Mouse (Mus musculus): ENCODE measurements at regions not wholly inside any gene's neighbourhood (a gene's known extent, or its start where the extent isn't known, plus 50 kb on each side); places are given as distances from the start of the nearest gene placed in this dataset.

DNA sequence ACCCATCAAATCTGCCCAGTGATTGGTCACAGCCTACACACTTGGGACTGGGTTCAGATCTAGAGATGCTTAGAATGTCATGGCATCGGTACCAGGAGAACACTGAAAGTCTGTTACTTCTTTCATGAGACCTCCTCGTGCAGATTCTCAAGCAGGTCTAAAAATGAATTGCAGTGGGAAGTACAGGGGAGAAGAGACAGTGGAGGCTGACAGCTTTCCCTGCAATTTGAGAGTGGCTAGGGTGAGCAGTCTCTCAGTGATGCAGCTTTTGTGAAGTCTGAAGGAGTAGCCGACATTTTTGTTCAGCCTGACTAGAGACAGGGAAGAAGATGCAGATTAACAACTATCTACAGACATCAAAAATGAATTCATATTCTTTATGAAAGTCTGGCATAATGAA is 112.5 kb downstream of the Fam198b start:
- TF ChIP-seq CTCF (IDR thresholded peaks at IDR 0.05; ENCODE audit: low read depth) = no peak
- no peaks in the 10 kb centered on the region for H3K9me3 ChIP-seq (ENCODE audit: control insufficient read depth)
- no peaks in the 10 kb centered on the region for H3K4me1 ChIP-seq (replicated peaks; ENCODE audit: control insufficient read depth, insufficient read depth, low read length)
- no peaks in the 10 kb centered on the region for H3K27me3 ChIP-seq (replicated peaks; ENCODE audit: control insufficient read depth, insufficient read depth, low read length)
- no peaks in the 10 kb centered on the region for H3K36me3 ChIP-seq (ENCODE audit: control insufficient read depth, insufficient read depth)
- H3K27ac ChIP-seq (ENCODE audit: low read depth, low read length) = no peak overlapping the region
- H3K4me3 ChIP-seq (ENCODE audit: low read depth, low read length) = no peak overlapping the region
- no peak overlapping the region for H3K9ac ChIP-seq (ENCODE audit: low read depth, low read length)
- WGBS = 81% methylated on average over 3 of the region's 3 CpGs
- ATAC-seq = no peak
- no peak overlapping the region for H3K4me2 ChIP-seq (replicated peaks; ENCODE audit: low read depth)

GRCm38 (mm10) chr3:80002335-80002734 is 118.0 kb downstream of the Fam198b start:
- WGBS = 87% methylated on average over 6 of the region's 6 CpGs
- H3K36me3 ChIP-seq (ENCODE audit: control insufficient read depth, insufficient read depth) = no peaks in the 10 kb centered on the region
- H3K27me3 ChIP-seq (replicated peaks; ENCODE audit: control insufficient read depth, insufficient read depth, low read length) = no peaks in the 10 kb centered on the region
- no peaks in the 10 kb centered on the region for H3K4me1 ChIP-seq (replicated peaks; ENCODE audit: control insufficient read depth, insufficient read depth, low read length)
- no peaks in the 10 kb centered on the region for H3K9me3 ChIP-seq (ENCODE audit: control insufficient read depth)
- H3K9ac ChIP-seq (ENCODE audit: low read depth, low read length) = no peak overlapping the region
- H3K27ac ChIP-seq (ENCODE audit: low read depth, low read length) = no peak overlapping the region
- TF ChIP-seq CTCF (IDR thresholded peaks at IDR 0.05; ENCODE audit: low read depth) = no peak
- ATAC-seq = no peak
- H3K4me3 ChIP-seq (ENCODE audit: low read depth, low read length) = no peak overlapping the region
- no peak overlapping the region for H3K4me2 ChIP-seq (replicated peaks; ENCODE audit: low read depth)

GRCm38 (mm10) chr3:80003300-80004090 is 119.2 kb downstream of the Fam198b start:
- no peak overlapping the region for H3K27ac ChIP-seq (ENCODE audit: low read depth, low read length)
- H3K9me3 ChIP-seq (ENCODE audit: control insufficient read depth) = no peaks in the 10 kb centered on the region
- H3K4me1 ChIP-seq (replicated peaks; ENCODE audit: control insufficient read depth, insufficient read depth, low read length) = no peaks in the 10 kb centered on the region
- no peaks in the 10 kb centered on the region for H3K36me3 ChIP-seq (ENCODE audit: control insufficient read depth, insufficient read depth)
- no peak for TF ChIP-seq CTCF (IDR thresholded peaks at IDR 0.05; ENCODE audit: low read depth)
- no peaks in the 10 kb centered on the region for H3K27me3 ChIP-seq (replicated peaks; ENCODE audit: control insufficient read depth, insufficient read depth, low read length)
- H3K4me2 ChIP-seq (replicated peaks; ENCODE audit: low read depth) = no peak overlapping the region
- ATAC-seq = no peak
- H3K4me3 ChIP-seq (ENCODE audit: low read depth, low read length) = no peak overlapping the region
- H3K9ac ChIP-seq (ENCODE audit: low read depth, low read length) = no peak overlapping the region
- 72% methylated on average over 5 of the region's 5 CpGs for WGBS

- Histone ChIP-seq H3K27me3 (replicated peaks; ENCODE audit: control insufficient read depth, insufficient read depth, low read length) (no peaks in the 10 kb centered on the region), H3K9me3 (ENCODE audit: control insufficient read depth) (no peaks in the 10 kb centered on the region), H3K9ac (ENCODE audit: low read depth, low read length) (no peak overlapping the region), H3K36me3 (ENCODE audit: control insufficient read depth, insufficient read depth) (no peaks in the 10 kb centered on the region), H3K27ac (ENCODE audit: low read depth, low read length) (no peak overlapping the region), H3K4me2 (replicated peaks; ENCODE audit: low read depth) (no peak overlapping the region), H3K4me1 (replicated peaks; ENCODE audit: control insufficient read depth, insufficient read depth, low read length) (no peaks in the 10 kb centered on the region), H3K4me3 (ENCODE audit: low read depth, low read length) (no peak overlapping the region)
- 90% methylated on average over 3 of the region's 3 CpGs for WGBS
- ATAC-seq = no peak
- TF ChIP-seq CTCF (IDR thresholded peaks at IDR 0.05; ENCODE audit: low read depth) = no peak
Measured at GRCm38 (mm10) chr3:80004556-80004955, 120.2 kb downstream of the Fam198b start.

GRCm38 (mm10) chr3:80004966-80005365 is 120.6 kb downstream of the Fam198b start:
- Histone ChIP-seq H3K4me3 (ENCODE audit: low read depth, low read length) (no peak overlapping the region), H3K27ac (ENCODE audit: low read depth, low read length) (no peak overlapping the region), H3K9me3 (ENCODE audit: control insufficient read depth) (no peaks in the 10 kb centered on the region), H3K9ac (ENCODE audit: low read depth, low read length) (no peak overlapping the region), H3K4me2 (replicated peaks; ENCODE audit: low read depth) (no peak overlapping the region), H3K36me3 (ENCODE audit: control insufficient read depth, insufficient read depth) (no peaks in the 10 kb centered on the region), H3K4me1 (replicated peaks; ENCODE audit: control insufficient read depth, insufficient read depth, low read length) (no peaks in the 10 kb centered on the region), H3K27me3 (replicated peaks; ENCODE audit: control insufficient read depth, insufficient read depth, low read length) (no peaks in the 10 kb centered on the region)
- WGBS = 82% methylated on average over 3 of the region's 3 CpGs
- no peak for ATAC-seq
- TF ChIP-seq CTCF (IDR thresholded peaks at IDR 0.05; ENCODE audit: low read depth) = no peak

DNA sequence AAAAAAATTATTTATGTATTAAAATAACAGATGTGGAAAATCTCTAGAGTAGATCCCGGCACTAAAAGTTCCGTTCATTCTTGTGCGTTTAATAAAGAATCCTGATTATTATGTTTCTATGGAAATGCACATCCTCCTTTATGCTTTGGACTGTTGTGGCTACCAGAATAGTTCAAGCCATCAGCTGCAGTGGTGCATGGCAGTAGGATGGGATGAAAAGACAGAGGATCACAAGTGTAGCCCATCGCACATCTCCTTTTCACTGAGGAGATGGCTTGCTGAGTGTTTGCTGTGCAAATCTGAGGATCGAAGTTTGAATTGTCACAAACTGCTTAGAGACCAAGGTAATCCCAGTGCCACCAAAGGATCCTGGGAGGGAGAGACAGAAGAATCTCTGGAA is 121.0 kb downstream of the Fam198b start:
- H3K9ac ChIP-seq (ENCODE audit: low read depth, low read length) = no peak overlapping the region
- no peaks in the 10 kb centered on the region for H3K36me3 ChIP-seq (ENCODE audit: control insufficient read depth, insufficient read depth)
- no peak for TF ChIP-seq CTCF (IDR thresholded peaks at IDR 0.05; ENCODE audit: low read depth)
- no peak for ATAC-seq
- WGBS = 75% methylated on average over 5 of the region's 5 CpGs
- no peak overlapping the region for H3K4me2 ChIP-seq (replicated peaks; ENCODE audit: low read depth)
- no peak overlapping the region for H3K27ac ChIP-seq (ENCODE audit: low read depth, low read length)
- no peak overlapping the region for H3K4me3 ChIP-seq (ENCODE audit: low read depth, low read length)
- no peaks in the 10 kb centered on the region for H3K4me1 ChIP-seq (replicated peaks; ENCODE audit: control insufficient read depth, insufficient read depth, low read length)
- no peaks in the 10 kb centered on the region for H3K27me3 ChIP-seq (replicated peaks; ENCODE audit: control insufficient read depth, insufficient read depth, low read length)
- no peaks in the 10 kb centered on the region for H3K9me3 ChIP-seq (ENCODE audit: control insufficient read depth)
